Mouse (Mus musculus) heart, embryonic 11.5 days (tissue): ENCODE results near the gene Map6d1. TPM values are rescaled to one million over a fixed set of nuclear protein-coding genes. Genes with fewer than 3 reads are reported as not detected.

Experiments
- ATAC-seq: fragments of 200-750 bp; cut with Nextera tagmentation; replicated peaks from 2 replicates; pipeline ENCODE4 v1.8.0; 2017; ENCODE audit warnings: moderate library complexity; ENCODE audit not compliant: insufficient number of reproducible peaks, low FRiP score, low TSS enrichment
- H3K27ac ChIP-seq: fragments of 300-500 bp; sonication (generic); 2 replicates; pipeline ENCODE4 v1.5.1; 2014; ENCODE audit warnings: mild to moderate bottlenecking, low read depth, low read length
- H3K27me3 ChIP-seq: fragments of 300-500 bp; sonication (generic); 2 replicates; pipeline ENCODE4 v1.6.1; 2014; ENCODE audit warnings: mild to moderate bottlenecking, low read length, mixed read lengths; ENCODE audit not compliant: control insufficient read depth, insufficient read depth
- H3K36me3 ChIP-seq: fragments of 300-500 bp; sonication (generic); 2 replicates; pipeline ENCODE4 v1.6.1; 2014; ENCODE audit warnings: mild to moderate bottlenecking, low read length, moderate library complexity, mixed read lengths; ENCODE audit not compliant: control insufficient read depth, insufficient read depth
- H3K4me1 ChIP-seq: fragments of 300-500 bp; sonication (generic); 2 replicates; pipeline ENCODE4 v1.6.1; 2014; ENCODE audit warnings: low read length; ENCODE audit not compliant: control insufficient read depth, insufficient read depth
- H3K4me2 ChIP-seq: fragments of 300-500 bp; sonication (generic); 2 replicates; pipeline ENCODE4 v1.6.1; 2014; ENCODE audit warnings: mild to moderate bottlenecking, moderate library complexity
- H3K4me3 ChIP-seq: fragments of 300-500 bp; sonication (generic); 2 replicates; pipeline ENCODE4 v1.5.1; 2014; ENCODE audit warnings: low read depth, low read length
- H3K9ac ChIP-seq: fragments of 300-500 bp; sonication (generic); 2 replicates; pipeline ENCODE4 v1.6.1; 2014; ENCODE audit warnings: mild to moderate bottlenecking, low read depth, low read length, moderate library complexity
- H3K9me3 ChIP-seq: fragments of 300-500 bp; sonication (generic); replicated peaks from 2 replicates; pipeline ENCODE4 v1.6.1; 2016; ENCODE audit warnings: low read length; ENCODE audit not compliant: control insufficient read depth
- WGBS: fragments of 180-500 bp; shearing (Covaris S2); extraction: QIAGEN DNeasy Blood & Tissue Kit; methylation state at CpG from one replicate; pipeline ENCODE4 v1.1.7; 2014; ENCODE audit not compliant: insufficient replicate concordance; 5-methylcytosine and 5-hydroxymethylcytosine counted together
- polyA plus RNA-seq: library from polyadenylated mRNA; unstranded; fragments of >200 nt; fragmentation: Nextera tagmentation; extraction: Ambion mirVana; gene quantifications from 2 replicates; pipeline ENCODE4 v1.2.1, GENCODE M21; 2014

The Map6d1 gene
- polyA plus RNA-seq, 1 experiment from 2014 or later: 1.8 TPM

GRCm38 (mm10) chr16:20199501-20200201, 41.5 kb downstream of the Map6d1 start:
- Histone ChIP-seq H3K9ac (no peak overlapping the region), H3K9me3 (no peaks in the 10 kb centered on the region), H3K27ac (no peak overlapping the region), H3K4me3 (no peak overlapping the region), H3K36me3 (peaks cover 34% of the 10 kb centered on the region), H3K4me2 (no peak overlapping the region), H3K27me3 (no peaks in the 10 kb centered on the region), H3K4me1 (no peaks in the 10 kb centered on the region)
- 82% methylated on average over 5 of the region's 5 CpGs for WGBS
- ATAC-seq: no peak

- WGBS: 91% methylated on average over 5 of the region's 5 CpGs
- peaks cover 35% of the 10 kb centered on the region for H3K36me3 ChIP-seq
- H3K27me3 ChIP-seq: no peaks in the 10 kb centered on the region
- ATAC-seq: no peak
- H3K9ac ChIP-seq: no peak overlapping the region
- no peaks in the 10 kb centered on the region for H3K4me1 ChIP-seq
- no peak overlapping the region for H3K4me3 ChIP-seq
- no peak overlapping the region for H3K27ac ChIP-seq
- no peaks in the 10 kb centered on the region for H3K9me3 ChIP-seq
- H3K4me2 ChIP-seq: no peak overlapping the region
Observed at GRCm38 (mm10) chr16:20196962-20197361, 44.2 kb downstream of the Map6d1 start.

- Histone ChIP-seq H3K4me1 (no peaks in the 10 kb centered on the region), H3K9me3 (no peaks in the 10 kb centered on the region), H3K27me3 (no peaks in the 10 kb centered on the region), H3K36me3 (peaks cover 33% of the 10 kb centered on the region), H3K4me3 (no peak overlapping the region), H3K4me2 (no peak overlapping the region), H3K27ac (no peak overlapping the region), H3K9ac (no peak overlapping the region)
- 94% methylated on average over 3 of the region's 3 CpGs for WGBS
- ATAC-seq: no peak
Observed at GRCm38 (mm10) chr16:20195546-20195945, 45.6 kb downstream of the Map6d1 start.

GRCm38 (mm10) chr16:20192043-20192442, 49.1 kb downstream of the Map6d1 start:
- H3K4me3 ChIP-seq: no peak overlapping the region
- no peak overlapping the region for H3K27ac ChIP-seq
- no peaks in the 10 kb centered on the region for H3K4me1 ChIP-seq
- H3K4me2 ChIP-seq: no peak overlapping the region
- H3K9me3 ChIP-seq: no peaks in the 10 kb centered on the region
- H3K9ac ChIP-seq: no peak overlapping the region
- peaks cover 38% of the 10 kb centered on the region for H3K36me3 ChIP-seq
- no peak for ATAC-seq
- H3K27me3 ChIP-seq: no peaks in the 10 kb centered on the region

DNA sequence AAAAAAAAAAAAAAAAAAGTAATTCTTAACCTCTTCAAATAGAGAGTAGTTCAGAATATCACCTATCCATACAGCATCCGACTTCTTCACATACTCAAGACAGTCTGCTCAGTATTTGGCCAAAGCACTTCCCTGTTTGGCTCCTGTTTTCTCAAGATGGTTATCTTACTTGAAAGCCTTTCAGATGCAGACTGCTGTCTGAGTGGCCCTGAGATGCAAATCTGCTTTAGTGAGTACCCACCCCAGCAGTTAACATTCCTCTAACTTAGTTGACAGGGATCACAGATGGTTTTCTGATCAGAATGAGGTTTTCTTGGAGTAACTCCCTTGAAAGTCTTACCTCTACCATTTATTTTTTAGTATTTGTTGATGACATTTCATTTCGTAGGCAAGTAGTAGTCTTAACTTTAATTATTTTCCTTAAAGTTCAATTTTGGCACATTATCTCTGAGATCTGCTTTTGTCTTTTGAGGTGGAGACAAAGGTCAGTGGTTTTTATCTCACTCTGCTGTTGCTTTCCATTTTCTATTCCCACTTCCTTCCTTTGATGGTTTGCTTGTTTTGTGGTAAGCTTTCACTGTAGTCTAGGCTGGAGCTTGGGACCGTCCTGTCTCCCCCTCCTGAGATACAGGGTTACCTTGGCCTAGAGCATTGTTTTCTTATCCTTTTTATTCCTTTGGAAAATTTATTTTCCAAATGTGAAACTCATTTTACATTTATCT, 49.8 kb downstream of the Map6d1 start:
- Histone ChIP-seq H3K27ac (no peak overlapping the region), H3K36me3 (peaks cover 35% of the 10 kb centered on the region), H3K9ac (no peak overlapping the region), H3K4me1 (no peaks in the 10 kb centered on the region), H3K27me3 (no peaks in the 10 kb centered on the region), H3K4me2 (no peak overlapping the region), H3K9me3 (no peaks in the 10 kb centered on the region), H3K4me3 (no peak overlapping the region)
- ATAC-seq: no peak
- 74% methylated on average over 3 of the region's 3 CpGs for WGBS

DNA sequence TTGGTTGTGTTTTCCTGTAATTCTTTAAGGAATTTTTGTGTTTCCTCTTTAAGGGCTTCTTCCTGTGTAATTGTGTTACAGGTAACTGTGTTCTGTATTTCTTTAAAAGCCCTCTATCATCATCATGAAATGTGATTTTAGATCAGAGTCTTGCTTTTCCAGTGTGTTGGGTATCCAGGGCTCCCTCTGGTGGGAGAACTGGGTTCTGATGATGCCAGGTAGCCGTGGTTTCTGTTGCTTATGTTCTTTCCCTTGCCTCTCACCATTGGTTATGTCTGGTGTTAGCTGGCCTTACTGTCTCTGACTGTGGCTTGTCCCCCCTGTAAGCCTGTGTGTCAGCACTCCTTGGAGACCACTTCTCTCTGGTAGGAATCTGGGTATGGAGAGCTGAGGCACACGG, 55.8 kb downstream of the Map6d1 start:
- WGBS: 64% methylated on average over 2 of the region's 2 CpGs
- Histone ChIP-seq H3K9me3 (no peaks in the 10 kb centered on the region), H3K4me1 (no peaks in the 10 kb centered on the region), H3K9ac (no peak overlapping the region), H3K4me2 (no peak overlapping the region), H3K4me3 (no peak overlapping the region), H3K27ac (no peak overlapping the region), H3K36me3 (peaks cover 22% of the 10 kb centered on the region), H3K27me3 (no peaks in the 10 kb centered on the region)
- ATAC-seq: no peak

Other genes with a start within 250 kb of the Map6d1 start
- gene Klhl24, start 143.8 kb downstream of the Map6d1 start, polyA plus RNA-seq: 31.5 and 37.1 TPM in 2 replicates
- 22.3 and 24.7 TPM in 2 replicates for gene Yeats2, start 100.3 kb downstream of the Map6d1 start, polyA plus RNA-seq
- 78.0 and 79.7 TPM in 2 replicates for gene Parl, start 61.0 kb upstream of the Map6d1 start, polyA plus RNA-seq
- not detected in 2 replicates for gene Cyp2ab1, start 84.0 kb upstream of the Map6d1 start, polyA plus RNA-seq
- 54.6 and 66.1 TPM in 2 replicates for gene Abcc5, start 185.0 kb upstream of the Map6d1 start, polyA plus RNA-seq